Mouse (Mus musculus) embryonic facial prominence, embryonic 14.5 days (tissue): ENCODE data around the gene Polr3e. TPM values are rescaled to one million over a fixed set of nuclear protein-coding genes. Genes with fewer than 3 reads are reported as not detected.

Source experiments
- ATAC-seq: fragments of 200-750 bp; cut with Nextera tagmentation; 2 replicates; pipeline ENCODE4 v1.8.0; 2017; ENCODE audit warnings: low read depth, moderate number of reproducible peaks, moderate TSS enrichment
- DNase-seq: peaks from one replicate; pipeline ENCODE4 v3.0.0-alpha.2; 2015; ENCODE audit warnings: low spot score
- H3K27ac ChIP-seq: fragments of 300-500 bp; sonication (generic); replicated peaks from 2 replicates; pipeline ENCODE4 v1.5.1; 2014; ENCODE audit warnings: low read depth, mild to moderate bottlenecking, low read length, moderate library complexity
- H3K27me3 ChIP-seq: fragments of 300-500 bp; sonication (generic); replicated peaks from 2 replicates; pipeline ENCODE4 v1.6.1; 2014; ENCODE audit warnings: low read length; ENCODE audit not compliant: control insufficient read depth, insufficient read depth
- H3K36me3 ChIP-seq: fragments of 300-500 bp; sonication (generic); 2 replicates; pipeline ENCODE4 v1.6.1; 2014; ENCODE audit warnings: low read length, mixed read lengths; ENCODE audit not compliant: control insufficient read depth, insufficient read depth
- H3K4me1 ChIP-seq: fragments of 300-500 bp; sonication (generic); 2 replicates; pipeline ENCODE4 v1.6.1; 2014; ENCODE audit warnings: antibody characterized with exemption, low read length; ENCODE audit not compliant: control insufficient read depth, insufficient read depth
- H3K4me2 ChIP-seq: fragments of 300-500 bp; sonication (generic); 2 replicates; pipeline ENCODE4 v1.6.1; 2014; ENCODE audit warnings: low read depth, mild to moderate bottlenecking, low read length, moderate library complexity, mixed read lengths
- H3K4me3 ChIP-seq: fragments of 300-500 bp; sonication (generic); 2 replicates; pipeline ENCODE4 v1.5.1; 2014; ENCODE audit warnings: low read depth, mild to moderate bottlenecking, low read length
- H3K9ac ChIP-seq: fragments of 300-500 bp; sonication (generic); 2 replicates; pipeline ENCODE4 v1.6.1; 2014; ENCODE audit warnings: low read depth, mild to moderate bottlenecking, low read length, moderate library complexity, mixed read lengths
- H3K9me3 ChIP-seq: fragments of 300-500 bp; sonication (generic); 2 replicates; pipeline ENCODE4 v1.6.1; 2016; ENCODE audit warnings: low read length; ENCODE audit not compliant: control insufficient read depth
- WGBS: fragments of 180-500 bp; shearing (Covaris S2); extraction: QIAGEN DNeasy Blood & Tissue Kit; methylation state at CpG from one replicate; pipeline ENCODE4 v1.1.7; 2014; 5-methylcytosine and 5-hydroxymethylcytosine counted together
- polyA plus RNA-seq: library from polyadenylated mRNA; unstranded; fragments of >200 nt; fragmentation: Nextera tagmentation; extraction: Ambion mirVana; gene quantifications from 2 replicates; pipeline ENCODE4 v1.2.1, GENCODE M21; 2014

Polr3e gene
- polyA plus RNA-seq, 1 experiment from 2014 or later, result 21.8 TPM

GRCm38 (mm10) chr7:120879972-120880371 lies 37.6 kb upstream of the Polr3e start:
- DNase-seq, result no peak
- 92% methylated on average over 3 of the region's 3 CpGs for WGBS
- Histone ChIP-seq H3K4me2 (no peak overlapping the region), H3K9ac (no peak overlapping the region), H3K4me3 (no peak overlapping the region), H3K36me3 (peaks cover 51% of the 10 kb centered on the region), H3K9me3 (no peaks in the 10 kb centered on the region), H3K27ac (no peak overlapping the region), H3K27me3 (no peaks in the 10 kb centered on the region), H3K4me1 (no peaks in the 10 kb centered on the region)
- ATAC-seq, result no peak

- Histone ChIP-seq H3K27me3 (no peaks in the 10 kb centered on the region), H3K9ac (no peak overlapping the region), H3K4me3 (no peak overlapping the region), H3K36me3 (peaks cover 59% of the 10 kb centered on the region), H3K9me3 (no peaks in the 10 kb centered on the region), H3K4me1 (no peaks in the 10 kb centered on the region), H3K27ac (no peak overlapping the region), H3K4me2 (no peak overlapping the region)
- ATAC-seq (no peak), DNase-seq (no peak)
- WGBS, result 93% methylated on average over 4 of the region's 4 CpGs
Observed at GRCm38 (mm10) chr7:120880770-120881169, 36.8 kb upstream of the Polr3e start.

- Histone ChIP-seq H3K4me2 (no peak overlapping the region), H3K27ac (no peak overlapping the region), H3K9ac (no peak overlapping the region), H3K4me3 (no peak overlapping the region), H3K9me3 (no peaks in the 10 kb centered on the region), H3K4me1 (no peaks in the 10 kb centered on the region), H3K36me3 (peaks cover 66% of the 10 kb centered on the region), H3K27me3 (no peaks in the 10 kb centered on the region)
- ATAC-seq, result no peak
- 66% methylated on average over 2 of the region's 2 CpGs for WGBS
- no peak for DNase-seq
Observed at GRCm38 (mm10) chr7:120881451-120881850, 36.1 kb upstream of the Polr3e start.

- H3K27me3 ChIP-seq, result no peaks in the 10 kb centered on the region
- no peaks in the 10 kb centered on the region for H3K9me3 ChIP-seq
- 66% methylated on average over 4 of the region's 4 CpGs for WGBS
- H3K9ac ChIP-seq, result no peak overlapping the region
- H3K4me2 ChIP-seq, result no peak overlapping the region
- ATAC-seq (peak; percentile 39; the same call in 1 of the 2 replicates), DNase-seq (peak; percentile 66)
- no peak overlapping the region for H3K4me3 ChIP-seq
- peaks cover 75% of the 10 kb centered on the region for H3K36me3 ChIP-seq
- H3K4me1 ChIP-seq, result no peaks in the 10 kb centered on the region
- no peak overlapping the region for H3K27ac ChIP-seq
Observed at GRCm38 (mm10) chr7:120882674-120883073, 34.9 kb upstream of the Polr3e start.

- no peak overlapping the region for H3K27ac ChIP-seq
- no peak for DNase-seq
- no peaks in the 10 kb centered on the region for H3K27me3 ChIP-seq
- 84% methylated on average over 4 of the region's 4 CpGs for WGBS
- no peak for ATAC-seq
- no peaks in the 10 kb centered on the region for H3K9me3 ChIP-seq
- no peak overlapping the region for H3K4me3 ChIP-seq
- H3K36me3 ChIP-seq, result peaks cover 80% of the 10 kb centered on the region
- no peak overlapping the region for H3K9ac ChIP-seq
- H3K4me2 ChIP-seq, result no peak overlapping the region
- H3K4me1 ChIP-seq, result no peaks in the 10 kb centered on the region
Observed at GRCm38 (mm10) chr7:120883523-120884290, 33.8 kb upstream of the Polr3e start.

GRCm38 (mm10) chr7:120884746-120885145 lies 32.8 kb upstream of the Polr3e start:
- 95% methylated on average over 4 of the region's 4 CpGs for WGBS
- no peaks in the 10 kb centered on the region for H3K4me1 ChIP-seq
- H3K27me3 ChIP-seq, result no peaks in the 10 kb centered on the region
- no peak overlapping the region for H3K4me3 ChIP-seq
- no peak overlapping the region for H3K4me2 ChIP-seq
- no peak for DNase-seq
- H3K27ac ChIP-seq, result no peak overlapping the region
- no peak overlapping the region for H3K9ac ChIP-seq
- ATAC-seq, result no peak
- no peaks in the 10 kb centered on the region for H3K9me3 ChIP-seq
- H3K36me3 ChIP-seq, result peaks cover 81% of the 10 kb centered on the region

GRCm38 (mm10) chr7:120893123-120893522 lies 24.4 kb upstream of the Polr3e start:
- DNase-seq (no peak), ATAC-seq (no peak)
- H3K27ac ChIP-seq, result no peak overlapping the region
- H3K36me3 ChIP-seq, result peaks cover 57% of the 10 kb centered on the region
- H3K9ac ChIP-seq, result no peak overlapping the region
- no peaks in the 10 kb centered on the region for H3K4me1 ChIP-seq
- no peaks in the 10 kb centered on the region for H3K9me3 ChIP-seq
- H3K4me3 ChIP-seq, result no peak overlapping the region
- no peak overlapping the region for H3K4me2 ChIP-seq
- 81% methylated on average over 5 of the region's 5 CpGs for WGBS
- H3K27me3 ChIP-seq, result no peaks in the 10 kb centered on the region

GRCm38 (mm10) chr7:120897054-120897453 lies 20.5 kb upstream of the Polr3e start:
- DNase-seq (no peak), ATAC-seq (no peak)
- no peak overlapping the region for H3K4me3 ChIP-seq
- no peak overlapping the region for H3K4me2 ChIP-seq
- H3K27ac ChIP-seq, result no peak overlapping the region
- H3K4me1 ChIP-seq, result no peaks in the 10 kb centered on the region
- no peaks in the 10 kb centered on the region for H3K9me3 ChIP-seq
- peaks cover 60% of the 10 kb centered on the region for H3K36me3 ChIP-seq
- WGBS, result 94% methylated on average over 7 of the region's 7 CpGs
- H3K9ac ChIP-seq, result no peak overlapping the region
- H3K27me3 ChIP-seq, result no peaks in the 10 kb centered on the region

- WGBS, result 84% methylated on average over 9 of the region's 9 CpGs
Observed at GRCm38 (mm10) chr7:120897711-120898335, 19.7 kb upstream of the Polr3e start.

More at GRCm38 (mm10) chr7:120897711-120898335, 19.7 kb upstream of the Polr3e start:
- DNase-seq (no peak), ATAC-seq (no peak)
- Histone ChIP-seq H3K27me3 (no peaks in the 10 kb centered on the region), H3K36me3 (peaks cover 58% of the 10 kb centered on the region), H3K4me2 (no peak overlapping the region), H3K9ac (no peak overlapping the region), H3K4me3 (no peak overlapping the region), H3K9me3 (no peaks in the 10 kb centered on the region), H3K27ac (no peak overlapping the region), H3K4me1 (no peaks in the 10 kb centered on the region)
